8 mouse cellular contexts compared by ENCODE assay signal in the genomic region with DNA sequence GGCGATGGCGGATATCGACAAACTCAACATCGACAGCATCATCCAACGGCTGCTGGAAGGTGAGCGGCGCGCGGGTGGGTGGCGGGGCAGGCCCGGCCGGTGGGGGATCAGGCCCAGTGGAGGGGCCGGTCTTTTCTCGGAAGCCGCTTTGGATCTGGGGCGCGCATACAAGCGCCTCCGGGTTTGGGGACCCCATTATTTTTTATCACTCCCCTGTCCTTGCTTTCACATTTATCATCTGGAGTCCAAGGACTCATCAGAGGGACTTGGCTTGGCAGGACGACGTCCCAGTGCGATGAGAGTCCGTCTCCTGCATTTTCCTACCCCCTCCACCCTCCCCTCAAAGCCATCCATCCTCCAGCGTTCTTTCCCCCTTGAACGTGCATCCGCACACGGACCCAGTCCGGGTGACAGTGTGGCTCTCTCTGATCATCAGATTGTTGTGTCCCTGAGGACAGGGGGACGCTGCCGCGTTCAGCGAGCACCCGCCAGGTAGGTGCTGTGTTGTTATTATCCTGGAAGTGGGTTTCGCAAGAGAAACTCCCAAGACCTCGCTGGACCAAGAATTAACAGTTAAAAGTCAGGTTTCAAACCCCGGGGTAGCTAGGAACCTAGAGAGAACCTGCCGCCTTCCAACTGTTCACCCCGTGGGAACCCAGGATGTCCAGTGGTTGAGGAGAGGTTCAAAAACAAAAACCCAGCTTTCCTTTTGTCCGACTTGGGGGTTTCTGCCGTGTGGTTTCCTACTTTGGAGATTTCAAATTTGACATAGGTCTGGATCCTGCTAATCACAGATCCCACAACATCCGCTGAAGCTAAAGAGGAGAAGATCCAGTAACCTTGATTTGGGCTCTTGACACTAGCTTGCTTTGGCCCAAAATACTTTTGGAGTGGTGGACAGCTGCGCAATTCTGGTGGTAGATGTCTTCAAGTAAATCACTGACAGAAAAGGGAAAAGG. TPM values are rescaled to one million over a fixed set of nuclear protein-coding genes. Genes with fewer than 3 reads are reported as not detected.
DNase-seq lines count a peak whose midpoint lies in the region; ATAC-seq and TF ChIP-seq lines count a peak whose summit lies in the region.

No protein-coding gene starts in this region.

- TF ChIP-seq POLR2A in olfactory bulb, adult 2 months (IDR thresholded peaks at IDR 0.05; ENCODE audit: insufficient read depth, low read depth, low read length): no peak

- H3K4me2 ChIP-seq in hindbrain, embryonic 14.5 days (replicated peaks): peak overlapping the region; percentile 69
- peak overlapping the region; percentile 62 for H3K4me2 ChIP-seq in liver, embryonic 16.5 days (ENCODE audit: low read depth, low read length)

- peaks cover 82% of the 10 kb centered on the region for H3K4me1 ChIP-seq in megakaryocyte, embryonic 14.5 days
- H3K4me1 ChIP-seq in hindbrain, embryonic 14.5 days (replicated peaks; ENCODE audit: control insufficient read depth, insufficient read depth, low read length): peaks cover 46% of the 10 kb centered on the region
- peaks cover 63% of the 10 kb centered on the region for H3K4me1 ChIP-seq in liver, embryonic 16.5 days (ENCODE audit: control insufficient read depth, low read depth, low read length)
- peaks cover 24% of the 10 kb centered on the region for H3K4me1 ChIP-seq in olfactory bulb, adult 2 months (ENCODE audit: control insufficient read depth, insufficient read depth, low read length)

- TF ChIP-seq CTCF in olfactory bulb, adult 2 months (IDR thresholded peaks at IDR 0.05; ENCODE audit: insufficient read depth, low read depth, low read length): no peak

- no peak for ATAC-seq in megakaryocyte, adult 5-6 weeks (ENCODE audit: poor library complexity, severe bottlenecking)
- peak; percentile 28; the same call in 1 of the 2 replicates for ATAC-seq in hindbrain, embryonic 14.5 days (ENCODE audit: low FRiP score)
- ATAC-seq in liver, embryonic 16.5 days (ENCODE audit: low read depth): peak; percentile 4; the same call in 1 of the 2 replicates

- H3K9ac ChIP-seq in hindbrain, embryonic 14.5 days: peak overlapping the region; percentile 94
- H3K9ac ChIP-seq in liver, embryonic 16.5 days (ENCODE audit: low read depth, low read length): peak overlapping the region; percentile 89

- peak; percentile 28 for DNase-seq in c-Kit-negative CD71-positive TER-119-positive erythroid progenitor cells, embryonic 14.5 days (ENCODE audit: low read depth, low spot score)
- peak; percentile 31 for DNase-seq in hindbrain, embryonic 14.5 days (ENCODE audit: low spot score)
- no peak for DNase-seq in gastrocnemius, adult 8-10 months (ENCODE audit: low spot score in 2 of 2)
- DNase-seq in layer of hippocampus, postnatal 10 days (ENCODE audit: low spot score in 2 of 2): no peak

- peak overlapping the region; percentile 98 for H3K4me3 ChIP-seq in megakaryocyte, embryonic 14.5 days (replicated peaks)
- peak overlapping the region; percentile 76 for H3K4me3 ChIP-seq in hindbrain, embryonic 14.5 days (replicated peaks; ENCODE audit: low read length)
- H3K4me3 ChIP-seq in liver, embryonic 16.5 days (ENCODE audit: low read depth, low read length): peak overlapping the region; percentile 94
- H3K4me3 ChIP-seq in olfactory bulb, adult 2 months (ENCODE audit: insufficient read depth, low read depth, low read length): peak overlapping the region; percentile 97

- WGBS in hindbrain, embryonic 14.5 days: 3% methylated on average over 42 of the region's 42 CpGs
- WGBS in liver, embryonic 16.5 days (ENCODE audit: insufficient replicate concordance): 1% methylated on average over 42 of the region's 42 CpGs
- 1% methylated on average over 42 of the region's 42 CpGs for WGBS in olfactory bulb, adult 2 months

- H3K27ac ChIP-seq in hindbrain, embryonic 14.5 days: peak overlapping the region; percentile 88
- H3K27ac ChIP-seq in liver, embryonic 16.5 days (ENCODE audit: low read length): peak overlapping the region; percentile 72
- peak overlapping the region; percentile 97 for H3K27ac ChIP-seq in olfactory bulb, adult 2 months (ENCODE audit: insufficient read depth, low read depth, low read length)

- peaks cover 19% of the 10 kb centered on the region for H3K27me3 ChIP-seq in megakaryocyte, embryonic 14.5 days (replicated peaks)
- H3K27me3 ChIP-seq in hindbrain, embryonic 14.5 days (ENCODE audit: control insufficient read depth, insufficient read depth, low read length): no peaks in the 10 kb centered on the region
- H3K27me3 ChIP-seq in liver, embryonic 16.5 days (ENCODE audit: control insufficient read depth, insufficient read depth, low read depth, low read length): no peaks in the 10 kb centered on the region

- peaks cover 39% of the 10 kb centered on the region for H3K36me3 ChIP-seq in megakaryocyte, embryonic 14.5 days (replicated peaks; ENCODE audit: low read length)
- peaks cover 17% of the 10 kb centered on the region; the same call in 1 of the 2 replicates for H3K36me3 ChIP-seq in hindbrain, embryonic 14.5 days (replicated peaks; ENCODE audit: control insufficient read depth, insufficient read depth)
- peaks cover 6% of the 10 kb centered on the region for H3K36me3 ChIP-seq in liver, embryonic 16.5 days (ENCODE audit: control insufficient read depth, insufficient read depth)

- no peaks in the 10 kb centered on the region for H3K9me3 ChIP-seq in megakaryocyte, embryonic 14.5 days
- no peaks in the 10 kb centered on the region for H3K9me3 ChIP-seq in hindbrain, embryonic 14.5 days (ENCODE audit: control insufficient read depth, low read length)
- no peaks in the 10 kb centered on the region for H3K9me3 ChIP-seq in liver, embryonic 16.5 days (replicated peaks; ENCODE audit: control insufficient read depth, low read length)

RNA-seq across cellular contexts. Expression of gene Ppp1cc, which starts 0.8 kb away (rescaled TPM):
- 22.9 and 52.2 TPM in 2 replicates for polyA plus RNA-seq in megakaryocyte, embryonic 14.5 days (2012; ENCODE audit: insufficient read depth, low replicate concordance)
- total RNA-seq in megakaryocyte, adult 5-6 weeks (2015): 354 and 364 TPM in 2 replicates
- 189 and 193 TPM in 2 replicates for total RNA-seq in megakaryocyte, adult 5-6 weeks (2017)
- polyA plus RNA-seq in hindbrain, embryonic 14.5 days (2014; fragmentation: Nextera tagmentation; extraction: Ambion mirVana): 200 and 229 TPM in 2 replicates
- 109 and 114 TPM in 2 replicates for polyA plus RNA-seq in liver, embryonic 16.5 days (2015; fragmentation: Nextera tagmentation; extraction: Ambion mirVana)
- 674 and 1,250 TPM in 2 replicates for polyA plus RNA-seq in olfactory bulb, adult 2 months (2012; ENCODE audit: insufficient read depth, insufficient read length, low replicate concordance, missing spikeins)
- 100 to 1,000 TPM; 108 to 221 (median 143) TPM for total RNA-seq in gastrocnemius, adult 8-10 months (2022)
- total RNA-seq in layer of hippocampus, postnatal 10 days (2021): 100 to 1,000 TPM; 190 to 196 TPM

RNA-seq across cellular contexts. Expression of gene Ccdc63, which starts 18.2 kb away (rescaled TPM):
- polyA plus RNA-seq in megakaryocyte, embryonic 14.5 days (2012; ENCODE audit: insufficient read depth, low replicate concordance): not detected in 2 replicates
- 1.1 and 1.8 TPM in 2 replicates for total RNA-seq in megakaryocyte, adult 5-6 weeks (2015)
- total RNA-seq in megakaryocyte, adult 5-6 weeks (2017): 1.3 and 3.5 TPM in 2 replicates
- polyA plus RNA-seq in hindbrain, embryonic 14.5 days (2014; fragmentation: Nextera tagmentation; extraction: Ambion mirVana): 0.23 TPM in 1 of 2 replicates, not detected in the other
- polyA plus RNA-seq in liver, embryonic 16.5 days (2015; fragmentation: Nextera tagmentation; extraction: Ambion mirVana): not detected in 2 replicates
- not detected in 2 replicates for polyA plus RNA-seq in olfactory bulb, adult 2 months (2012; ENCODE audit: insufficient read depth, insufficient read length, low replicate concordance, missing spikeins)
- under 1 TPM in 1 of 4 experiments, not detected in 3; 0.13 TPM for total RNA-seq in gastrocnemius, adult 8-10 months (2022)
- 1 to 10 TPM in 1 of 2 experiments, under 1 TPM in 1; 0.78 to 1.8 TPM for total RNA-seq in layer of hippocampus, postnatal 10 days (2021)

RNA-seq across cellular contexts. Expression of gene Hvcn1, which starts 47.8 kb away (rescaled TPM):
- polyA plus RNA-seq in megakaryocyte, embryonic 14.5 days (2012; ENCODE audit: insufficient read depth, low replicate concordance): 6.0 TPM in 1 of 2 replicates, not detected in the other
- 44.4 and 45.1 TPM in 2 replicates for total RNA-seq in megakaryocyte, adult 5-6 weeks (2015)
- total RNA-seq in megakaryocyte, adult 5-6 weeks (2017): 51.2 and 59.3 TPM in 2 replicates
- 1.2 and 1.5 TPM in 2 replicates for polyA plus RNA-seq in hindbrain, embryonic 14.5 days (2014; fragmentation: Nextera tagmentation; extraction: Ambion mirVana)
- 4.9 and 6.0 TPM in 2 replicates for polyA plus RNA-seq in liver, embryonic 16.5 days (2015; fragmentation: Nextera tagmentation; extraction: Ambion mirVana)
- not detected in 2 replicates for polyA plus RNA-seq in olfactory bulb, adult 2 months (2012; ENCODE audit: insufficient read depth, insufficient read length, low replicate concordance, missing spikeins)
- 1 to 10 TPM in 1 of 4 experiments, under 1 TPM in 3; 0.24 to 1.3 (median 0.46) TPM for total RNA-seq in gastrocnemius, adult 8-10 months (2022)
- total RNA-seq in layer of hippocampus, postnatal 10 days (2021): 1 to 10 TPM; 2.6 to 2.8 TPM

RNA-seq across cellular contexts. Expression of gene Myl2, which starts 58.1 kb away (rescaled TPM):
- polyA plus RNA-seq in megakaryocyte, embryonic 14.5 days (2012; ENCODE audit: insufficient read depth, low replicate concordance): not detected in 2 replicates
- 0.85 and 1.1 TPM in 2 replicates for total RNA-seq in megakaryocyte, adult 5-6 weeks (2015)
- total RNA-seq in megakaryocyte, adult 5-6 weeks (2017): 3.4 and 6.4 TPM in 2 replicates
- polyA plus RNA-seq in hindbrain, embryonic 14.5 days (2014; fragmentation: Nextera tagmentation; extraction: Ambion mirVana): 0.80 and 0.86 TPM in 2 replicates
- 1.9 and 2.3 TPM in 2 replicates for polyA plus RNA-seq in liver, embryonic 16.5 days (2015; fragmentation: Nextera tagmentation; extraction: Ambion mirVana)
- polyA plus RNA-seq in olfactory bulb, adult 2 months (2012; ENCODE audit: insufficient read depth, insufficient read length, low replicate concordance, missing spikeins): not detected in 2 replicates
- total RNA-seq in gastrocnemius, adult 8-10 months (2022): 1,000 to 10,000 TPM in 1 of 4 experiments, 100 to 1,000 TPM in 3; 818 to 1,021 (median 841) TPM
- not detected for total RNA-seq in layer of hippocampus, postnatal 10 days (2021)

Comparison
In these comparisons a context has a peak if more than half of its experiments do, and no peak if none do; other contexts are left out.
1. DNase-seq: peak in c-Kit-negative CD71-positive TER-119-positive erythroid progenitor cells, embryonic 14.5 days (single experiment) and hindbrain, embryonic 14.5 days (single experiment); none in gastrocnemius, adult 8-10 months (0 of 2) and layer of hippocampus, postnatal 10 days (0 of 2).
2. Peak in every context shown above with its lines, with median percentiles within 50 percentile points of each other: H3K4me3 ChIP-seq and H3K27ac ChIP-seq.